Mouse (Mus musculus) liver, embryonic 13.5 days (tissue): ENCODE results near the gene Ppfia2. TPM values are rescaled to one million over a fixed set of nuclear protein-coding genes. Genes with fewer than 3 reads are reported as not detected.

Experiments
- ATAC-seq: fragments of 200-750 bp; cut with Nextera tagmentation; 2 replicates; pipeline ENCODE4 v1.8.0; 2017; ENCODE audit warnings: low read depth, mild to moderate bottlenecking, moderate number of reproducible peaks, moderate library complexity
- DNase-seq: peaks from one replicate; pipeline ENCODE4 v3.0.0; 2022
- H3K27ac ChIP-seq: fragments of 300-500 bp; sonication (generic); 2 replicates; pipeline ENCODE4 v1.5.1; 2015; ENCODE audit warnings: moderate library complexity, mild to moderate bottlenecking, inconsistent platforms
- H3K27me3 ChIP-seq: fragments of 300-500 bp; sonication (generic); 2 replicates; pipeline ENCODE4 v1.6.1; 2015; ENCODE audit warnings: mild to moderate bottlenecking, inconsistent platforms
- H3K36me3 ChIP-seq: fragments of 300-500 bp; sonication (generic); 2 replicates; pipeline ENCODE4 v1.6.1; 2015; ENCODE audit warnings: mild to moderate bottlenecking, inconsistent platforms
- H3K4me1 ChIP-seq: fragments of 300-500 bp; sonication (generic); replicated peaks from 2 replicates; pipeline ENCODE4 v1.6.1; 2015; ENCODE audit warnings: inconsistent platforms
- H3K4me2 ChIP-seq: fragments of 300-500 bp; sonication (generic); 2 replicates; pipeline ENCODE4 v1.6.1; 2015; ENCODE audit warnings: inconsistent platforms, mild to moderate bottlenecking, moderate library complexity
- H3K4me3 ChIP-seq: fragments of 300-500 bp; sonication (generic); replicated peaks from 2 replicates; pipeline ENCODE4 v1.5.1; 2015; ENCODE audit warnings: mild to moderate bottlenecking, inconsistent platforms
- H3K9ac ChIP-seq: fragments of 300-500 bp; sonication (generic); 2 replicates; pipeline ENCODE4 v1.6.1; 2015; ENCODE audit warnings: mild to moderate bottlenecking, inconsistent platforms
- H3K9me3 ChIP-seq: fragments of 300-500 bp; sonication (generic); replicated peaks from 2 replicates; pipeline ENCODE4 v1.6.1; 2016; ENCODE audit warnings: inconsistent platforms
- WGBS: fragments of 180-500 bp; shearing (Covaris S2); methylation state at CpG from one replicate; pipeline ENCODE4 v1.1.7; 2015; ENCODE audit not compliant: insufficient replicate concordance; 5-methylcytosine and 5-hydroxymethylcytosine counted together
- polyA plus RNA-seq: library from polyadenylated mRNA; unstranded; fragments of >200 nt; fragmentation: Nextera tagmentation; extraction: Ambion mirVana; gene quantifications from 2 replicates; pipeline ENCODE4 v1.2.1, GENCODE M21; 2015

Gene Ppfia2
- 0.02 and 0.05 TPM in 2 replicates for polyA plus RNA-seq

- Histone ChIP-seq H3K36me3 (no peaks in the 10 kb centered on the region), H3K4me1 (no peaks in the 10 kb centered on the region), H3K27ac (no peak within 1 kb of the TSS), H3K4me2 (peak within 1 kb of the TSS; percentile 43), H3K27me3 (peaks cover 22% of the 10 kb centered on the region), H3K9ac (no peak within 1 kb of the TSS), H3K4me3 (peak within 1 kb of the TSS; percentile 32), H3K9me3 (no peaks in the 10 kb centered on the region)
- WGBS, result under 1% methylated on average over 30 of the region's 30 CpGs
- DNase-seq (no peak), ATAC-seq (no peak)
These were observed at the start of gene Ppfia2 for GRCm38 (mm10) chr10:106469855-106470532. Gene Ppfia2, plus strand, starts transcription at chr10:106470339.

- Histone ChIP-seq H3K27me3 (peaks cover 22% of the 10 kb centered on the region), H3K4me2 (peak overlapping the region; percentile 43; the same call in 1 of the 2 replicates), H3K4me3 (no peak overlapping the region), H3K9me3 (no peaks in the 10 kb centered on the region), H3K36me3 (no peaks in the 10 kb centered on the region), H3K9ac (no peak overlapping the region), H3K4me1 (no peaks in the 10 kb centered on the region), H3K27ac (no peak overlapping the region)
- 10% methylated on average over 19 of the region's 19 CpGs for WGBS
- DNase-seq (no peak), ATAC-seq (no peak)
These were observed 1.0 kb upstream of the Ppfia2 start for GRCm38 (mm10) chr10:106468956-106469721.

GRCm38 (mm10) chr10:106470533-106471205 lies 530 bp downstream of the Ppfia2 start:
- Histone ChIP-seq H3K4me2 (peak overlapping the region; percentile 43), H3K27ac (no peak overlapping the region), H3K36me3 (no peaks in the 10 kb centered on the region), H3K27me3 (peaks cover 22% of the 10 kb centered on the region), H3K4me1 (no peaks in the 10 kb centered on the region), H3K4me3 (peak overlapping the region; percentile 32), H3K9me3 (no peaks in the 10 kb centered on the region), H3K9ac (no peak overlapping the region)
- no peak for DNase-seq
- no peak for ATAC-seq
- 19% methylated on average over 18 of the region's 18 CpGs for WGBS

GRCm38 (mm10) chr10:106509281-106510165 lies 39.4 kb downstream of the Ppfia2 start:
- H3K9ac ChIP-seq, result no peak overlapping the region
- no peaks in the 10 kb centered on the region for H3K4me1 ChIP-seq
- DNase-seq (no peak), ATAC-seq (no peak)
- no peak overlapping the region for H3K4me2 ChIP-seq
- H3K9me3 ChIP-seq, result no peaks in the 10 kb centered on the region
- no peak overlapping the region for H3K27ac ChIP-seq
- H3K27me3 ChIP-seq, result no peaks in the 10 kb centered on the region
- WGBS, result 66% methylated on average over 6 of the region's 6 CpGs
- H3K36me3 ChIP-seq, result no peaks in the 10 kb centered on the region
- no peak overlapping the region for H3K4me3 ChIP-seq

GRCm38 (mm10) chr10:106566036-106566435 lies 95.9 kb downstream of the Ppfia2 start:
- no peak overlapping the region for H3K4me2 ChIP-seq
- no peaks in the 10 kb centered on the region for H3K27me3 ChIP-seq
- no peak overlapping the region for H3K4me3 ChIP-seq
- no peaks in the 10 kb centered on the region for H3K36me3 ChIP-seq
- no peak overlapping the region for H3K9ac ChIP-seq
- DNase-seq (no peak), ATAC-seq (no peak)
- no peaks in the 10 kb centered on the region; the same call in 1 of the 2 replicates for H3K9me3 ChIP-seq
- WGBS, result 42% methylated on average over 4 of the region's 4 CpGs
- no peak overlapping the region for H3K27ac ChIP-seq
- H3K4me1 ChIP-seq, result no peaks in the 10 kb centered on the region

GRCm38 (mm10) chr10:106585026-106585425 lies 114.9 kb downstream of the Ppfia2 start:
- no peaks in the 10 kb centered on the region for H3K27me3 ChIP-seq
- 66% methylated on average over 4 of the region's 4 CpGs for WGBS

GRCm38 (mm10) chr10:106585476-106586080 lies 115.4 kb downstream of the Ppfia2 start:
- Histone ChIP-seq H3K9ac (no peak overlapping the region), H3K36me3 (no peaks in the 10 kb centered on the region), H3K4me1 (no peaks in the 10 kb centered on the region), H3K27ac (no peak overlapping the region), H3K4me2 (no peak overlapping the region), H3K4me3 (no peak overlapping the region), H3K27me3 (no peaks in the 10 kb centered on the region), H3K9me3 (no peaks in the 10 kb centered on the region)
- ATAC-seq, result no peak
- WGBS, result 5% methylated on average over 4 of the region's 4 CpGs
- no peak for DNase-seq

More at GRCm38 (mm10) chr10:106585026-106585425, 114.9 kb downstream of the Ppfia2 start:
- ATAC-seq (no peak), DNase-seq (no peak)
- Histone ChIP-seq H3K9me3 (no peaks in the 10 kb centered on the region), H3K4me2 (no peak overlapping the region), H3K4me1 (no peaks in the 10 kb centered on the region), H3K36me3 (no peaks in the 10 kb centered on the region), H3K9ac (no peak overlapping the region), H3K4me3 (no peak overlapping the region), H3K27ac (no peak overlapping the region)

GRCm38 (mm10) chr10:106587817-106588216 lies 117.7 kb downstream of the Ppfia2 start:
- no peak overlapping the region for H3K27ac ChIP-seq
- no peaks in the 10 kb centered on the region for H3K4me1 ChIP-seq
- DNase-seq (no peak), ATAC-seq (no peak)
- H3K36me3 ChIP-seq, result no peaks in the 10 kb centered on the region
- no peak overlapping the region for H3K4me3 ChIP-seq
- no peaks in the 10 kb centered on the region for H3K27me3 ChIP-seq
- WGBS, result 55% methylated on average over 5 of the region's 5 CpGs
- no peak overlapping the region for H3K9ac ChIP-seq
- H3K9me3 ChIP-seq, result no peaks in the 10 kb centered on the region
- H3K4me2 ChIP-seq, result no peak overlapping the region

- DNase-seq, result no peak
- no peak overlapping the region for H3K9ac ChIP-seq
- no peak overlapping the region for H3K4me2 ChIP-seq
- no peaks in the 10 kb centered on the region for H3K4me1 ChIP-seq
- no peak overlapping the region for H3K4me3 ChIP-seq
- WGBS, result 55% methylated on average over 1 of the region's 1 CpGs
- no peaks in the 10 kb centered on the region for H3K27me3 ChIP-seq
- no peaks in the 10 kb centered on the region for H3K9me3 ChIP-seq
- H3K27ac ChIP-seq, result no peak overlapping the region
- ATAC-seq, result no peak
- no peaks in the 10 kb centered on the region for H3K36me3 ChIP-seq
These were observed 120.8 kb downstream of the Ppfia2 start for GRCm38 (mm10) chr10:106590944-106591343.

- no peak for ATAC-seq
- H3K27ac ChIP-seq, result no peak overlapping the region
- H3K4me2 ChIP-seq, result no peak overlapping the region
- no peaks in the 10 kb centered on the region for H3K27me3 ChIP-seq
- no peaks in the 10 kb centered on the region for H3K9me3 ChIP-seq
- 30% methylated on average over 1 of the region's 1 CpGs for WGBS
- no peak overlapping the region for H3K4me3 ChIP-seq
- no peak overlapping the region for H3K9ac ChIP-seq
- DNase-seq, result no peak
- H3K36me3 ChIP-seq, result no peaks in the 10 kb centered on the region
- H3K4me1 ChIP-seq, result no peaks in the 10 kb centered on the region
These were observed 126.8 kb downstream of the Ppfia2 start for GRCm38 (mm10) chr10:106596976-106597375.
